Mouse (Mus musculus): ENCODE results near the gene Tdrd7. TPM values are rescaled to one million over a fixed set of nuclear protein-coding genes. Genes with fewer than 3 reads are reported as not detected.

Gene Tdrd7
- polyA plus RNA-seq, 1 experiment from 2014 or later: 10.9 TPM

DNA sequence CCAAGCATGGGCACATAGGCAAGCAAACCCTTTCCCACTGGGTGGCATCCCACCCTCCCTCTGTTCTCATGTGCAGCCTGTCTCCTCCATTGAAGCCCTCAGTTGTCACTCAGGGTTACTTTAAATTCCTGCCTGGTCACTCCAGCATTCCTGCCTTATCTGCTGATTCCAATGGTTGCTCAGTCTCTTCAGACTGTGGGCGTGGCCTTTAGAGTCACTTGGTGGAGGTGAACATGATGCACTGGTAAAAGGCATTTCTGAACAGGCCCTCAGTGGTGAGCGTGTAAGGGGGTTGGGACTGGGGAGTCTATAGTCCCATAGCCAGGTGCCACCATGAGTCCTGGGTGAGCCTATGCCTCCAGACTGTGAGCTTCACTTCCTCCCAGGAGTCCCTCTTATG, 68.1 kb downstream of the Tdrd7 start:
- Histone ChIP-seq H3K27me3 (ENCODE audit: control insufficient read depth, insufficient read depth, low read length) (peaks cover 6% of the 10 kb centered on the region), H3K9me3 (ENCODE audit: control insufficient read depth, low read length) (no peaks in the 10 kb centered on the region), H3K4me2 (no peak overlapping the region), H3K27ac (ENCODE audit: low read depth, low read length) (no peak overlapping the region), H3K9ac (ENCODE audit: low read length) (no peak overlapping the region), H3K4me3 (ENCODE audit: low read depth, low read length) (no peak overlapping the region), H3K36me3 (ENCODE audit: control insufficient read depth, insufficient read depth, low read length) (no peaks in the 10 kb centered on the region), H3K4me1 (ENCODE audit: control insufficient read depth, insufficient read depth, low read length) (no peaks in the 10 kb centered on the region)
- ATAC-seq (ENCODE audit: low FRiP score) (no peak), DNase-seq (ENCODE audit: low spot score, missing footprints) (no peak)
- WGBS: 91% methylated on average over 2 of the region's 2 CpGs

DNA sequence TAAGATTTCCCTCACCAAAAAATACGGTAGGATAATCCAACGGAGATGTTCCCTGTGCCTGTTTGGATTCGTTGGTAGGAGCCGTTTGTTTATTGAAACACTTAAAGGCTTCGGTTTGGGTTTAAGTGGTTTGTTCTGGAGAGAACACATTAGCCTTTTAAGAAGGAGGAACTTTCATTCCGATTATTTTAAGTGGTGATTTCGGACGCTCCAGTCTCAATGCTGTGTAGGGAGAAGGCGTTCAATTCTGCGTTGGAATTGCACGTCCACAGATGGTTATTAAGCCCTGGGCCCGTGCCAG, 73.4 kb downstream of the Tdrd7 start:
- Histone ChIP-seq H3K36me3 (ENCODE audit: control insufficient read depth, insufficient read depth, low read length) (no peaks in the 10 kb centered on the region), H3K4me3 (ENCODE audit: low read depth, low read length) (peak overlapping the region; percentile 47), H3K27me3 (ENCODE audit: control insufficient read depth, insufficient read depth, low read length) (peaks cover 35% of the 10 kb centered on the region), H3K9ac (ENCODE audit: low read length) (peak overlapping the region; percentile 48; the same call in 1 of the 2 replicates), H3K4me1 (ENCODE audit: control insufficient read depth, insufficient read depth, low read length) (peaks cover 21% of the 10 kb centered on the region), H3K27ac (ENCODE audit: low read depth, low read length) (no peak overlapping the region), H3K4me2 (peak overlapping the region; percentile 85), H3K9me3 (ENCODE audit: control insufficient read depth, low read length) (no peaks in the 10 kb centered on the region)
- DNase-seq (ENCODE audit: low spot score, missing footprints): peak; percentile 93
- 11% methylated on average over 12 of the region's 12 CpGs for WGBS
- ATAC-seq (ENCODE audit: low FRiP score): no peak

DNA sequence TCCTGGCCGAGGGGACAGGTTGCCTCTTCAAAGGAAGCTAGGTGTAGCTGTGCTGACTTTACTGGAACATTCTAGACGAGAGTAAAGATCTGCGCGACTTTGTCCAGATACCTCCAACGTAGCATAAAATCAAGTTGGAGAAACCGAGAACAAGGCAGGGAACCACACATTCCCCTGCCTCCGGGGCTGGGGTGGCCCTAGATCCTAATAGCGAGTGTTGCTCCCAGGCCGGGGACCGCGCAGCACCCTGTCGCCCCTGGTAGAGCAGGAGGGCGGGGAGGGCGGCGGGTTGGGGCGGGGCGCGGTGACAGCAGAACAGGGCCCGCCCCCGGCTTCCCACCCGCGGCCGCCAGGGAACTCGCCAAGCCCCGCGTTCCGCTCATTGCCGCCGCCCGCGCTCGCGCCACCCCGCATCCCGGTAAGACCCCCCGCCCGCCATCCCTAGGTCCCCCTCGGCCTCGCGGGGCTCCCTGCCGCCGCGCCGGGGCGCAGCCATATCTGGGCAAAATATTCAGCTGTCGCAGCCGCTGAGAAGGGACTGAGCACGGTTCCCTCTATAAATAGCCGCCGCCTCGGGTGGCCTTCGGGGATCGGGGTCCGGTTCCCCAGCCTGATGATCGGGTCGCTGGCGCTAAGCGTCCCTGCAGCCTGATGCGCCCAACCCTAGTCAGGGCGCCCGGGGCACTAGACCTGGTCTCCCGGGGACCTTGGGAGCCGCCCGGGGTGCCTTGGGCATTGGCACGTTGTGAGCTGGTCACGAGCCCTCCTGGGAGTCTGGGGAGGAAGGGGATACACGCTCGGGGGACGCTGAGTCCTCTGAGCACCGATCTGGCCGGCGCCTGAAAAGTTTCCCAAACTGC, 74.0 kb downstream of the Tdrd7 start, which contains the start of gene Tmod1:
Tmod1 (plus strand) TSS at position 44 of the 860 bp plus-strand sequence.
- peak; percentile 63 for ATAC-seq (ENCODE audit: low FRiP score)
- no peaks in the 10 kb centered on the region for H3K36me3 ChIP-seq (ENCODE audit: control insufficient read depth, insufficient read depth, low read length)
- under 1% methylated on average over 70 of the region's 72 CpGs for WGBS
- peaks cover 35% of the 10 kb centered on the region for H3K27me3 ChIP-seq (ENCODE audit: control insufficient read depth, insufficient read depth, low read length)
- peaks cover 21% of the 10 kb centered on the region for H3K4me1 ChIP-seq (ENCODE audit: control insufficient read depth, insufficient read depth, low read length)
- H3K9ac ChIP-seq (ENCODE audit: low read length): peak within 1 kb of the TSS; percentile 48
- no peaks in the 10 kb centered on the region for H3K9me3 ChIP-seq (ENCODE audit: control insufficient read depth, low read length)
- peak within 1 kb of the TSS; percentile 47 for H3K4me3 ChIP-seq (ENCODE audit: low read depth, low read length)
- DNase-seq (ENCODE audit: low spot score, missing footprints): peak; percentile 93
- no peak within 1 kb of the TSS for H3K27ac ChIP-seq (ENCODE audit: low read depth, low read length)
- H3K4me2 ChIP-seq: peak within 1 kb of the TSS; percentile 85

DNA sequence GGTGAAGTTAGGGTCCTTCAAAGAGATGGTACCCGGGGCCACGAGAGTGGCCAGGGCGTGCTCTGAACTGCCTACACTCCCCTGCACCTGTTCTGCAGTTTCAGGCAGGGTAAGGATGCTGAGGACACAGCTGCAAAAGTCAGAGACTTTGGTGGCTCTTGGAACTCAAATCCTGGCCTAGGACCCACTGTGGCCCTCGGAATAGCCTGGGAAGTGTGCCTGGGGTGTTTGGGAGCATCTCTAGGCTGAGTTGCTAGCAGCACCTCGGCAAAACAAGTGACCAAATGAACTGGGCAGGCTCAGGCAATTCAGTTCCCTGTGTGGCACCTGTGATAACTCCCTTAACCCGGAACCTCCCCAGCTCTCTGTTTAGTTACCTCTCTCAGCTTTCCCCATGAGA, 74.8 kb downstream of the Tdrd7 start:
- Histone ChIP-seq H3K9ac (ENCODE audit: low read length) (no peak overlapping the region), H3K4me1 (ENCODE audit: control insufficient read depth, insufficient read depth, low read length) (peaks cover 21% of the 10 kb centered on the region), H3K9me3 (ENCODE audit: control insufficient read depth, low read length) (no peaks in the 10 kb centered on the region), H3K27ac (ENCODE audit: low read depth, low read length) (no peak overlapping the region), H3K4me3 (ENCODE audit: low read depth, low read length) (peak overlapping the region; percentile 47), H3K36me3 (ENCODE audit: control insufficient read depth, insufficient read depth, low read length) (no peaks in the 10 kb centered on the region), H3K4me2 (no peak overlapping the region), H3K27me3 (ENCODE audit: control insufficient read depth, insufficient read depth, low read length) (peaks cover 35% of the 10 kb centered on the region)
- DNase-seq (ENCODE audit: low spot score, missing footprints) (no peak), ATAC-seq (ENCODE audit: low FRiP score) (no peak)
- 17% methylated on average over 6 of the region's 6 CpGs for WGBS

DNA sequence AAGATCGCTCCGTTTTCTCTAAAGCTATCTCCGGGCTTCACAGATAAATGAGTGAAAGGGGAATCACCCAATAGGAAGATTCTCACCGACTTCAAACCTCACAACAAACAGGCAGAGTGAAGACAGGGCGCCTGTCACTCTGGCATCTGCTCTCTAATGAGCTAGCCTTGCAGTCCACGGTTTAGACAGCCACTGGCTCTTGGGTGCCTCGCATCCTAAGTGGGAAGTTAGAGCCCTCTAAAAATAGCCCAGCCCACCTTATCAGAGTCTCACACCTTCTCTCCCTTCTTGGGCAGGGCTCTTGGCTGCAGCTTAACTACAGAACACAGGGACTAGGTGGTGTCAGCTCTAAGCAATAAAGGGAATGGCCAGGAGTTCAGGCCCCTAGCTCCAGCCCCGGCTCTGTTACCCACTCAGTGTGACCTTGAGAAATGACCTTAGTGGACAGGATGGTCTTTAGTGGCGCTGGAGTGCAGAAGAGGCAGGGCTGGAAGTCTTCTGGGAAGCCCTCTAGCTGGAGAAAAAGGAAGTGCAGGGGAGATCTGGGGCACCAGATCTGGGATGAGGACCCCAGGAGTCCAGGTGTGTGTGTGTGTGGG, 75.6 kb downstream of the Tdrd7 start:
- 0 out of 2 replicates have a peak overlapping the region, but pooled peaks have one; percentile 15 for H3K27ac ChIP-seq (ENCODE audit: low read depth, low read length)
- H3K36me3 ChIP-seq (ENCODE audit: control insufficient read depth, insufficient read depth, low read length): no peaks in the 10 kb centered on the region
- peak; percentile 40; the same call in 1 of the 2 replicates for ATAC-seq (ENCODE audit: low FRiP score)
- H3K4me2 ChIP-seq: no peak overlapping the region
- H3K4me1 ChIP-seq (ENCODE audit: control insufficient read depth, insufficient read depth, low read length): peaks cover 21% of the 10 kb centered on the region
- WGBS: 25% methylated on average over 9 of the region's 9 CpGs
- H3K9ac ChIP-seq (ENCODE audit: low read length): no peak overlapping the region
- 0 out of 2 replicates have a peak overlapping the region, but pooled peaks have one; percentile 1 for H3K4me3 ChIP-seq (ENCODE audit: low read depth, low read length)
- H3K9me3 ChIP-seq (ENCODE audit: control insufficient read depth, low read length): no peaks in the 10 kb centered on the region
- H3K27me3 ChIP-seq (ENCODE audit: control insufficient read depth, insufficient read depth, low read length): peaks cover 35% of the 10 kb centered on the region
- no peak for DNase-seq (ENCODE audit: low spot score, missing footprints)

DNA sequence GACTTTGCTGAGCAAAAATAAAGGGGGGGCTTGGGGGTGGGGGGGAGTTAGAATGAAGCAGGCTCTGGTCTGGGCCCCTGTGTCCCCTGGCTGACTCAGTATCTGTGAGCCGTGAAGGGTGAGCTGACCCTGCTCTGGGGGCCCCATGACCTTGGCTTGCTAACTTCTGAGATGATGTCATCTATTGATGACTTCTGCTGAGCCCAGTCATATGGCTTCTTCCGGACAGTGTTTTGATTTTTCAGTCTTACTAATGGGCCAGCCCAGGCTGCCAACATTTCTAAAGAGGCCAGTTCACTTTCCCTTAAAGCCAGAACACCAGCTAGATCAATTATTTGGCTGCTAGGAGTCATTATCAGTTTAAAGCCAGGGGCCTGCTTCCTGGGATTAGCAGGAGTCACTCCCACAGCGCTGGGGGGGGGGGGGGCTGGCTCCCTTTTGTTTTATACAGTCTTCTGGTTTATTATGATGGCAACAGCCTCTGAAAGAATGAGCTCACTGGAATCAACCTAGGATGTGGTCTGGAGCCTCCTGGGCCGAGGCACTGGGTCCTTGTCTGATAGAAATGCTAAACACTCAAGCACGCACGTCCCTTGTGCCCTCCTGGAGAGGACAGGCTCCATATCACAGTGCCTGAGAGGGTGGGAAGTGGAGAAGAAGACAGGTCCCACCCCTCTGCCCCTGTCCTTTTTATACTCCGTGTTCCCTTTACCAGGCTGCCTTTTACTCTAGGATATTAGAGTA, 76.8 kb downstream of the Tdrd7 start:
- 22% methylated on average over 7 of the region's 7 CpGs for WGBS
- DNase-seq (ENCODE audit: low spot score, missing footprints): no peak
- ATAC-seq (ENCODE audit: low FRiP score): no peak
- H3K36me3 ChIP-seq (ENCODE audit: control insufficient read depth, insufficient read depth, low read length): no peaks in the 10 kb centered on the region
- peak overlapping the region; percentile 14; the same call in 1 of the 2 replicates for H3K4me2 ChIP-seq
- no peak overlapping the region for H3K4me3 ChIP-seq (ENCODE audit: low read depth, low read length)
- no peak overlapping the region for H3K9ac ChIP-seq (ENCODE audit: low read length)
- no peaks in the 10 kb centered on the region for H3K9me3 ChIP-seq (ENCODE audit: control insufficient read depth, low read length)
- no peak overlapping the region for H3K27ac ChIP-seq (ENCODE audit: low read depth, low read length)
- H3K4me1 ChIP-seq (ENCODE audit: control insufficient read depth, insufficient read depth, low read length): peaks cover 21% of the 10 kb centered on the region
- peaks cover 35% of the 10 kb centered on the region for H3K27me3 ChIP-seq (ENCODE audit: control insufficient read depth, insufficient read depth, low read length)

DNA sequence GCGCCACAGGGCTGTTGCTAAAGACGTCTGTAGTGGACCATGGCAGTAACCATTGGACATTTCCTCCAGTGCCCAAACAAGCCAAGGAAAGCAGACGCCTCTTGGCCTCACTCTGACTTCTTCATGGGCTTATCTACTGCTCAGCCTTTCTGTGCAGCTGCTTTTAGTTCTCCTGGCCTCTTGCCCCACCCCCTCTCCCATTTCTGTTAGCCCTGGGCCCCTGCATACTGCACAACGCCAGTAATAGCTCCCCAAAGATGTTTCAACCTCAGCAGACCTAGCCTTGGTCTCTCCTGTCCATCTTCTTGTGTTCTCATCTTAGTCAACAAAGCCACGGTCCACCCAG, 77.3 kb downstream of the Tdrd7 start:
- Histone ChIP-seq H3K27me3 (ENCODE audit: control insufficient read depth, insufficient read depth, low read length) (peaks cover 35% of the 10 kb centered on the region), H3K27ac (ENCODE audit: low read depth, low read length) (no peak overlapping the region)

DNA sequence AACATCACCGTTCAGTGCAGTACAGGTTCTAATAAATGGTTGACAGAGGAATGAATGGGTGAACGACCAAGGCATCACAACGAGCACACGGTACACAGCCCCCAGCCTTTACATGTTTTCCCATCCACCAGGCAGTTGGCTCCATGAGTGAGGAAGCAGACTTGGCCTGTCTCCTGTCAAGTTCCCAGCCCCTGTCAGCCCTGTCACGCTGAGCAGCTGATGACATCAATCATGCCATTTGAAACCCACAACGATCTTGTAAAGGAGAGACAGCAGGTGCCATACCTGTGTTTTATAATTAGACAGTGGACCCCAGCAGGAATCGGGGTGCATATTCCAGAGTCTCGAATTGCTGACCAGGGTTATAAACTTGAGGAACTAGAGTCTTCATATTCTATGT, 78.2 kb downstream of the Tdrd7 start:
- WGBS: 86% methylated on average over 8 of the region's 8 CpGs
- Histone ChIP-seq H3K9me3 (ENCODE audit: control insufficient read depth, low read length) (no peaks in the 10 kb centered on the region), H3K9ac (ENCODE audit: low read length) (no peak overlapping the region), H3K4me2 (no peak overlapping the region), H3K4me1 (ENCODE audit: control insufficient read depth, insufficient read depth, low read length) (peaks cover 21% of the 10 kb centered on the region), H3K27ac (ENCODE audit: low read depth, low read length) (no peak overlapping the region), H3K4me3 (ENCODE audit: low read depth, low read length) (no peak overlapping the region), H3K36me3 (ENCODE audit: control insufficient read depth, insufficient read depth, low read length) (no peaks in the 10 kb centered on the region), H3K27me3 (ENCODE audit: control insufficient read depth, insufficient read depth, low read length) (peaks cover 28% of the 10 kb centered on the region)
- DNase-seq (ENCODE audit: low spot score, missing footprints) (no peak), ATAC-seq (ENCODE audit: low FRiP score) (no peak)

More for the DNA sequence above, 77.3 kb downstream of the Tdrd7 start:
- ATAC-seq (ENCODE audit: low FRiP score) (no peak), DNase-seq (ENCODE audit: low spot score, missing footprints) (no peak)
- WGBS: 25% methylated on average over 5 of the region's 5 CpGs
- H3K9ac ChIP-seq (ENCODE audit: low read length): no peak overlapping the region
- no peaks in the 10 kb centered on the region for H3K36me3 ChIP-seq (ENCODE audit: control insufficient read depth, insufficient read depth, low read length)
- no peak overlapping the region for H3K4me3 ChIP-seq (ENCODE audit: low read depth, low read length)
- no peaks in the 10 kb centered on the region for H3K9me3 ChIP-seq (ENCODE audit: control insufficient read depth, low read length)
- H3K4me2 ChIP-seq: peak overlapping the region; percentile 14; the same call in 1 of the 2 replicates
- peaks cover 21% of the 10 kb centered on the region for H3K4me1 ChIP-seq (ENCODE audit: control insufficient read depth, insufficient read depth, low read length)

DNA sequence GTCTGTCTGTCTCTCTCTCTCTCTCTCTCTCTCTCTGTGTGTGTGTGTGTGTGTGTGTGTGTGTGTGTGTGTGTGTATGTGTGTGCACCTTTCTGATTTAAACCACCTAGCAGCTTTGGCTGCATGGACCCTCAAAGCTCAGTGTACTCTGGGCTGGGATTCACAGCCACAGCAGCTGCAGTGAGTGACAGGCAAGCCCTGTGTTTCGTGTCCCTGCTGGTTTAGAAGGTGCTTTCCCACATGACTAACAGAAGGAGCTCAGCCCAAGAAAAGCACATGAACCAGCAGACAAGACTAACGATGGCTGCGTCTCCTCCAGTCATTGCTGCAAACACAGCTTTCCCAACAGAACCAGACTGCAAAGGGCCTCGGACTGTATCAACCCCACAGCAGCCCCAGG, 82.8 kb downstream of the Tdrd7 start:
- no peak overlapping the region for H3K27ac ChIP-seq (ENCODE audit: low read depth, low read length)
- DNase-seq (ENCODE audit: low spot score, missing footprints) (no peak), ATAC-seq (ENCODE audit: low FRiP score) (no peak)
- no peak overlapping the region for H3K4me3 ChIP-seq (ENCODE audit: low read depth, low read length)
- no peak overlapping the region for H3K9ac ChIP-seq (ENCODE audit: low read length)
- no peak overlapping the region for H3K4me2 ChIP-seq
- no peaks in the 10 kb centered on the region for H3K27me3 ChIP-seq (ENCODE audit: control insufficient read depth, insufficient read depth, low read length)
- no peaks in the 10 kb centered on the region for H3K4me1 ChIP-seq (ENCODE audit: control insufficient read depth, insufficient read depth, low read length)
- no peaks in the 10 kb centered on the region for H3K36me3 ChIP-seq (ENCODE audit: control insufficient read depth, insufficient read depth, low read length)
- 73% methylated on average over 4 of the region's 4 CpGs for WGBS
- no peaks in the 10 kb centered on the region for H3K9me3 ChIP-seq (ENCODE audit: control insufficient read depth, low read length)

Data from midbrain, embryonic 11.5 days (tissue).